Mouse (Mus musculus) lung, adult 2 months (tissue): Measurements from ENCODE around the gene Lipc.
"Not testable (repeated sequence)": the region's sequence is repeated elsewhere in the genome, so short reads cannot be mapped to it uniquely, and the experiment has no call there.

Experiments
- CTCF ChIP-seq: fragments of 200-500 bp; IDR thresholded peaks from 2 replicates; pipeline ENCODE4 v1.5.1; 2011; ENCODE audit warnings: mild to moderate bottlenecking, low read length, control low read depth; ENCODE audit not compliant: insufficient read depth
- POLR2A ChIP-seq: fragments of 200-500 bp; IDR thresholded peaks from 2 replicates; pipeline ENCODE4 v1.6.1; 2011; ENCODE audit warnings: low read depth, mild to moderate bottlenecking, control low read depth, low read length, borderline replicate concordance; ENCODE audit errors: extremely low read depth

DNA sequence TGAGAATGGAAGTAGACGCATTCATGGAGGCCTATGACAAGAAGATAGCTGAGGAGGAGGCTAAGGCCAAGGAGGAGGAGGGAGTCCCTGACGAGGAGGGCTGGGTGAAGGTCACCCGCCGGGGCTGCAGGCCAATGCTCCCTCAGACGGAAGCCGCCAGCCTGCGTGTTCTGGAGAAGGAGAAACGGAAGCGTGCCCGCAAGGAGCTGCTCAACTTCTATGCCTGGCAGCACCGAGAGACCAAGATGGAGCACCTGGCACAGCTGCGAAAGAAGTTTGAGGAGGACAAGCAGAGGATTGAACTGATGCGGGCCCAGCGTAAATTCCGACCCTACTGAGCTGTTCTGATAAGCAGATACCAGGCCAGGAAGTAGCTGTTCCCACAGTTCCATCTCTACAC is 98.9 kb downstream of the Lipc start:
- TF ChIP-seq CTCF, POLR2A: not testable (repeated sequence)
